Mouse (Mus musculus) adrenal gland, adult 8-10 months (tissue): ENCODE results near the gene Dusp3. TPM values are rescaled to one million over a fixed set of nuclear protein-coding genes. Genes with fewer than 3 reads are reported as not detected.

ENCODE experiments used
- DNase-seq: peaks from one replicate; pipeline ENCODE4 v3.0.0; 2022
- total RNA-seq, 4 experiments: library from RNA; stranded (reverse); gene quantifications; 2 replicates each; pipeline ENCODE4 v1.2.4; 2022

Gene Dusp3
- 100 to 1,000 TPM; 110 to 201 (median 145) TPM for total RNA-seq

DNA sequence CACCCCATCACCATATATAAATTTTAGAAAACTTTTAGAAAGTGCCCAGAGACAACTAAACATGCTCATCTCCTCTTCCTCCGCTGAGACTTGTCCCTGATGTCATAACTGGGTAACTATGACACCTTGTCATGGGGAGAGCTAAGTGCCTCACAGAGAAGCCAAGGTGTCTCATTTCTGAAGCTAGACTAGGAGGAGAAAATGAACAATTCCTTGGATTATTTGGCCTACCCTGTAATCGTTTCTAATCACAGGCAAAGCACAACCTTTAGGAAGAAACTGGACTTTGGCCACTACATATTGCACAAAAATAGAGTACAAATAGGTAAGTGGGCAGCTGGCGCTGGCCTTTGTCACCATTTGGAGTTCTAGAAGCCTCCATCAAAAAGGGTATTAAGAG is at the start of gene Dusp3:
Gene Dusp3 (minus strand): TSS at position 101 of the 400 bp plus-strand sequence.
- DNase-seq, result no peak

DNA sequence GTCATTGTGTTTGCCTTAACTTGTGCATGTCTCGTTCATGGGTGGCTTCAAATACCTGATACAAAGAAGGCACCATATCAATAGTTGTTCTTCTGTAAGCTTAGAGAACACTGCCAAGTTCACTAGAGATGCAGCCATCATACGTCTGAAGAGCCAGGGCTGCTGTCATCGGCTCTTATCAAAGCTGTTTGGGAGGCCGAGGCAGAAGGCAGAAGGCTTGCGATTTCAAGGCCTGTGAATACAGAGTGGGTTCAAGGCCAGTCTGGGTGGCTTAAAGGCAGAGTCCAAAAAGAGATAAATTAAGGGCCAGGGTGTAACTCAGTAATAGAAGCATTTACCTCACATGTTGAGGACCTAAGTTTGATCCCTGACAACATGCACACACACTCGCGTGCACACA is 49.5 kb upstream of the Dusp3 start:
- DNase-seq, result no peak

DNA sequence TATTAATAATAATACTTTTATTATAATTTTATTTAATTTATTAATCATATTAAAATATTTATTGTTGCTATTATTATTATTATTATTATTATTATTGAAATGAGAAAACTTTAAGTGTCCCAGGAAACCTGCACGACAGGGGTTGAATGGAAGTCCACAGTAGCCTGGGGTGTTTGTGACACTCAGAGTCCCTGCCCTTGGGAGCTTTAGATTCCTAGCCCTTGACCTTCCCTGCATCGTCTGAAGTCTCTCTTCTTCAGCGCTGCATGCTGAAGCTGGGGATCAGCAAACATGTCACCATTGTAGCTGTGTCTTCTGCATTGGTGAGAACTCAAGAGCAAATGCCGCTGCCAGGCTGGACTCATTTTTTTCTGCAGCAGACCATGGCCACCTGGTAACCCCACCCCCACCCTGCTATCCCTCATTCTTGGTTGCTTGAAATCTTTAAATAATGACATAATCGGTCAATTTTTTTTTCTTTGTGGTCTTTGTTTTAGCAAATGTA is 48.7 kb upstream of the Dusp3 start:
- no peak for DNase-seq

DNA sequence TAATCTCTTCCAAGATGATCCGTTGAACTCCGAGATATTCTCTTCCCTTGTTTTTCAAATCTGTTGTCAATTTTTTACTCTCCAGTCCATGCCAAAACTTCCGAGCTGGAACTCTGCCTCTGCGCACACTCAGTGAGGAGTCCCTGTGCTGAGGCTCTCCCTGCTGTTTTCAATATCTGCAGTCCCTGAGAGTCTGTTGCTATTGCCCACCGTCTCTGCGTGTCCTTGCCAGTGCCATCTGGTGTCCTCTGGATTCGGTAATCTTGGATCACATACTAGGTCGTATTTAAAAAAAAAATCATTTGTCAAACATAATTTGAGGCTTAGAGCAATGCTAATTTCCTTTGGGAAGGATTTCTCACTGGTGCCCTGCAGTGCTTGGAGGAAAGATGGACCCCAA is 48.1 kb upstream of the Dusp3 start:
- no peak for DNase-seq

DNA sequence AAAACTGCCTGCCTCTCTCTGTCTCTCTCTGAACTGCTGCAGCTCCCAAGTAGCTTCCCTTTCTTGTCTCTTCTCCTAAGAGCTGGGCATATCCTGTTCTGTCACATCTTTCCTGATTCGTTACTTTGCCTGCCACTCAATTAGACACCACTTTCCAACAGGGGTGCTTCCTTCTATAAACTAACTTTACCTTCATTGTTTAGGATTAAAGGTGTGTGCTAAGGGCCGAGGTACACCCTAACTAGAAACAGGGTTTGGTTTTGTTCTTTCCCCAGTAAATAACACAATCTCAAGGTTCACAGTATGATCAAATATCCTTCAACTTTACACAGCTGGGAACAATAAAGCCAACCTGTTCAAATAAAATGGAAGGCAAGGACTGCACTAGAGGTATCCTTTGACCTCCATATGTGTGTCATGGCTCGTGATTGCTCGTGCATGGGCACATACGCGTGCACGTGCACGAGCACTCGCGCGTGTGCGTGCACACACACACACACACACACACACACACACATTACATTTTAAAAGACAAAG is 46.3 kb upstream of the Dusp3 start:
- DNase-seq, result no peak

DNA sequence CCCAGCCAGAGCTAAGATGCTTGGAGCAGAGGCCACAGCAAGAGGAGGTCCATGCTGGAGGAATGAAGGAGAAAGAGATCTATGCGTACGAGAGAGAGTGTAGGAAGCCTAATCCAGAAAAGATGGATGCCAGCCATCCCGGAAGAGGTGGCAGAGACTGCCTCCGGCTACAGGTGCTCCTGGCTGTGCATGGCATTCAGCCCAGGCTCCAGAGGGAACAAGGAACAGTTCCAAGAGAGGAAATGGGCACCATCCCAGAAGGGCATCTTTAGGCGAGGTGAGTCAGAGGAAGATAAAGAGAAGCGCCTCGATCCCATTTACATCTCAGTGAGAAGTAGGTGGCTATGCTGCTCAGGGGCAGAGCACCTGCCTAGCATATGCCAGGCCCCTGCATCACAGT is 44.3 kb upstream of the Dusp3 start:
- no peak for DNase-seq

DNA sequence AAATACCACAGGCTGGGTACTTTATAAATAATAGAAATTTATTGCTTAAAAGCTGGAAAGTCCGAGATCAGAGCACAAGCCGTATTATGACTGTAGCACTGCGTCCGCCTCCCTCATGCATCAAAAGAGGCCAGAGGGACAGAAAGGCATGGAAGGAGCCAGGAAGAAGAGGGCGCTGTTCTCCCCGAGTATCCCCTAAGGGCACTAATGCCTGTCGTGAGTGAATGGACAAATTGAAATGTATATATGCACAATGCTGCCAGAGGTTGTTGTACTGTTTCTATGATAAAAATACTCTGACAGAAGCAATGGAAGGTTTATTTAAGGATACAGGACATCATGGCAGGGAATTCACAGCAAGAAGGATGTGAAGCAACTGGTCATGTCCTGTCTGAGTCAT is 43.2 kb upstream of the Dusp3 start:
- DNase-seq, result no peak

DNA sequence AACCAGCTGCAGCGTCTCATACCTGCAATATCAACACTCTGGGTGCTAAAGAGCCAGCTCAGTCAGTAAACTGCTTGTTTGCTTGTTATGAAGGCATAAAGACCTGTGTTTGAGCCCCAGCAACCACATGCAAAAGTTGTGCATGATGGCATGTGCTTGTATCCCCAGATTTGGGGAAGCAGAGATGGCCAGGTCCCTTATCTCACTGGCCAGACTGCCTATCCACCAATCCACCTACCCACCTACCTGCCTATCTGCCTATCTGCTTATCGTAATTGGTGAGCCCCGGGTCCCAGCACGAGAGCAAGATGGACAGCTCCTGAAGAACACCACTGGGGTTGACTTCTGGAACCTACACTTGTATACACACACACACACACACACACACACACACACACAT is 42.5 kb upstream of the Dusp3 start:
- DNase-seq, result no peak

DNA sequence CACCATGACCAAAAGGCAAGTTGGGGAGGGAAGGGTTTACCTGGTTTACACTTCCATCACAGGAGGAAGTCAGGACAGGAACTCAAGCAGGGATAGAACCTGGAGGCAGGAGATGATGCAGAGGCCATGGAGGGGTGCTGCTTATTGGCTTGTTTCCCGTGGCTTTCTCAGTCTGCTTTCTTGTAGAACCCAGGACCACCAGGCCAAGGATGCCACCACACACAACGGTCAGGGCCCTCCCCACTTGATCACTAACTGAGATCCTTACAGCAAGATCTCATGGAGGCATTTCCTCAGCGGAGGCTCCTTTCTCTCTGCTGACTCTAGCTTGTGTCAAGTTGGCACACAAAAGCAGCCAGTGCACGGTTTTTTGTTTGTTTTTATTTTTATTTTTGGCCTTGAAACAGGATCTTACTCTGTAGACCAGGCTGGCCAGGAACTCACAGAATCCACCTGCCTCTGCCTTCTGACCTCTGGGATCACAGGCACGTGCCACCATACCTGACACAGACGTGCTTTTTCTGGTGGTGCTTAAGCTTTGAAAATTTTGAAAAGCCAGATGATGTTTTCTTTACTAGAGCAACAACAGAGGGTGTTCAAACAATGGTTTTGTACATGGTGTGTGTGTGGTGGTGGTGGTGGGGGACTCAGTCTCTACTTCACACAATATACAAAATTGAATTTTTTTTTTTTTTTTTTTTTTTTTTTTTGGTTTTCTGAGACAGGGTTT is 41.4 kb upstream of the Dusp3 start, which contains the start of gene Mpp3:
Gene Mpp3 (minus strand): TSS at position 375 of the 730 bp plus-strand sequence.
- no peak for DNase-seq

DNA sequence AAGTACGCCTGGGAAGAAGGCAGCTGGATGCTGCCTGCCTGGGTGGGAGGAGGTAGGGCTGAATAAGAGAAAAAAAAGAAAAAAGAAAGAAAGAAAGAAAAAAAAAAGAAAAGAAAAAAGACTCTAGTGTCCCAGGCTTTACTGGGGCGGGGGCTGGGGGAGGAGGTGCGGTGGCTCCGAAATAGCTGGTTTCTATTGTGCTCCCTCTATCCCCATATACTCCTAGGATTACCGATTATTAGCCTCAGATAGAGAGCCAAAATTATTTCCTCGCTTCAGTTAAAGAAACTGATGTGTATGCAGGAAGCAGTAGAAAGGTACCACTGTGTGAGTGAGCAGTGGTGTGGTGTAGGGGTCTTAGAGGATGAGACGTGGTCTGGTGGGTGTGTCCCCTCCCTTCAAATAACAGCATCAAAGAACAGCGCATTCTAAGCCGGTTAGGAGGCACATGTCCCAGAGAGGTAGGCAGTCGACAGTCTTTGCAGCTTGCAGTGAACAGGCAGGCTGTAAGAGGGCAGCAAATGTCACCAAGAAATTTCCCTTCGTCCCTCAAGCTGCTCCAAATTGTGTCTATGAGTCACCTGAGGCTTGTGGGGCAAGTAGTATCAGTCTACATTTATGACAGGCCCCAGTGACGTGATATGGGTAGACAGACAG is 40.7 kb upstream of the Dusp3 start:
- DNase-seq, result no peak

DNA sequence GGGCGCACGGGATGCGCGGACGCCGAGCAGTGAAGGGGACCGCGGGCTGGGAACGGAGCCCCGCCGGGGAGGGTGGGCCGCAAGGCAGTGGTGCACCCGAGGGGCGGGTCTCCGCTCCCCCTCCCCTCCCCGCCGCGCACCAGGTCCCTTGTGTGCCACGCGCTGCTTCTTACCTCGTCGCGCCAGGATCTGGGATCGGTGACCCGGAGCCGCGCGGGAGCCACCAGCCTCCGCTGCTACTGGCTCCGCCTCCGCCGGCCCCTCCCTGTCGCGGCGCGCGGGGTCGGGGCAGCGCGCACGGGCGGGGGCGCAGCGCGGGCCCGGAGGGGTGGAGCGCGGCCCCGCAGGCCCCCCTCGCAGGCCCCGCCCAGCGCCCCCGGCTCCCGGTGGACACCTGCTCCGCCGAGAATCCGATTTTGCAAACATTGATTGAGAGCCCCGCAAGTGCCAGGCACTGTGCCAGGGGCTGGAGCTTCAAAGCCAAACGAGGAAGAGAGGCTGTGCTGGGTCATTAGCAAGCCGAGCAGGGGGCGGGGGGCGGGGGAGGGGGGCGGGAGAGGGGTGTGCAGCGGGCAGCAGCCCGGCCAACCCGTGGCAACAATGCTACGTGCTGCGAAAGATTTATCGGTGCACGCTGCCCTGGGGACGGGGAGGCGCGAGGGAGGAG is 40.0 kb upstream of the Dusp3 start:
- DNase-seq, result peak; percentile 77

DNA sequence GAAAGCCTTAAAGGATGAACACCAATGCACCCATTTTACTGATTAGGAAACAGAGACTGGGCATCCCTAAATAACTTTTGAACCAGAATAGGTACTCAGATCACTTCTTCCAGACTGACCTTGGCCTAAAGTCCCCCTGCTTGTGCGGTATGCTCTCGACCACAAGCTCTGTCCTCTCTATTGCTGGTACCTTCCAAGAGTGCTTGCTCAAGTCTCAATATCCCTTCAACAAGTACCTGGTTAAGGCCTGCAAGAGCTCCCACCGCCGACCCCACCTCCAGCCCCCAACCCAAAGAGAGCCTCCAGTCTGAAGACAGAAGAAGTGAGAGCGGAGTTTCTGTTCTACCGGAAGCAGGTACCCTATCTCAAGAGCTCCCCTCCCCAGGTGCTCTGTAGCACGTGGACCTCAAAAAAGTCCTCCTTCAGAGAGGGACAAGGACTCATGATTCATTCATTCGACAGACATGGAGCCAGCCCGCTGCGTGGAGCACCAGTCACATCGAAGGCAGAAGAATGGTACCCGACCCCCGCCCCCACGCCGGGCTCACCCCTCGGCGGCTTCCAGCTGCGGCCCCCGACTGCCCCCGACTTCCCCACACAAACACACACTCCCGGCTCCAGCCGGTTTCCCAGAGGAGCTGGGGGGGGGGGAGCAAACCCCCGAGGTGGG is 39.3 kb upstream of the Dusp3 start:
- no peak for DNase-seq

DNA sequence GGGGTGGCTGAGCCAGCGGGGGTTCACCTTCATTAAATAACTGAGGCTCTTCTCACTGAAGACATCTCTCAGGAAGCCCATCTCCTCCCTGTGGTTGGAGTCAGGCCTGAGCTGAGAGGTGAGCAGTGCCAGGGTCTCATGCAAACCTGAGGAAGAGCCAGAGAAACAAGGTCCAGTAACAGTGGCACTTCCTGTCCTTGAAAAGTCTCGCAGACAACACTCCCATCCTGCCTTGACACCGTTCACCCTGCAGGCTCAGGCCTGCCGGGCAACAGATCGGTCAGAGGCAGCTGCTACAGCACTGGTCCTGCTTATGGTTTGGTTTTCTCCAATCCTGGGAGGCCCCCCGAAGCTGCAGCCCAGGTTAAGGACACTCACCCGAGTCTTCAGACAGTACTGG is 38.5 kb upstream of the Dusp3 start:
- no peak for DNase-seq

DNA sequence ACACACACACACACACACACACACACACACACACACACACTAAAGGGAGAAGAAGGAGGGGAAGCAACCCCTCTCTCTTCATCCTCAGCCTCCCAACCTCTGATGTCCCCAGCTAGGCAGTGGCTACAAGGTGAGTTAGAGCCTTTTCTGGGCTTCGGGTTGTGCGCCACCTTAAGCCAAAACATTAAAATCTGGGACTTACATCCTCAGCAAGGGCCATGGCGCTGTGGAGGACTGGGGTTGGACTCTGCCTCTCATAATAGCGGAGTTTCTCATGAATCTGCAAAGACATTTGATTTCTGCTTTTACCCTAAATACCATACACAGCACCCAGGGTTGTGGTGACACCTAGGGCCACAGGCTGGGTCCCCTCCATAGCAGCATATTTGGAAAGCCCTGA is 38.1 kb upstream of the Dusp3 start:
- DNase-seq, result no peak

DNA sequence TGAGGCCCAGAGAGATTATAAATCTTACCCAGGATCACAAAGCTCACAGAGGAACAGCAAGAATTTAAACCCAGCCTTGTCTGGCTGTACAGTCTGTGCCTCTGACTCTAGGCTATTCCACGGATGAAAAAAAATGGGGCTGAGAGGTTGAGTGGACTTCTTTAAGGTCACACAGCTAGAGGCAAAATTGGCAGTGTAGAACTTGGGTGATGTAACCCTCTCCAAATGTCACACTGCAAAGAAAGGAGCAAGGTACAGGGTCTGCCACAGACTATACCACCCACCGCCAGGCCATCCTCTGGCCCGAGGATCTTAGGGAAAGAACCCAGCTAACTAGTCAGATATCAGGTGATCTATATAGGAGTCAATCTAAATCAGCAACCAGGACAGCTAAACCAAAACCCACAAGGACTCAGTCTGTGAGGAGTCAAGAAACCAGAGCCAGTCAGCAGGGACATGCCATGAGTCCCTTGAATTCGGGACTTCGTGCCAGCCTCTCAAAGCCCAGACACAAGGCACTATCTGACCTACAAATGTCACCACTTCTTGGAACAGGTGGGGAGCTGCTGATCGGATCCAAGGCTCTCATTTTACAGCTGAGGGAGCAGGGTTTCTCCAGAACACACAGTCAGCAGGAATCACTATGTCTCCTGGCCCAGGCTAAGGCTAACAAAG is 37.4 kb upstream of the Dusp3 start:
- DNase-seq, result no peak

DNA sequence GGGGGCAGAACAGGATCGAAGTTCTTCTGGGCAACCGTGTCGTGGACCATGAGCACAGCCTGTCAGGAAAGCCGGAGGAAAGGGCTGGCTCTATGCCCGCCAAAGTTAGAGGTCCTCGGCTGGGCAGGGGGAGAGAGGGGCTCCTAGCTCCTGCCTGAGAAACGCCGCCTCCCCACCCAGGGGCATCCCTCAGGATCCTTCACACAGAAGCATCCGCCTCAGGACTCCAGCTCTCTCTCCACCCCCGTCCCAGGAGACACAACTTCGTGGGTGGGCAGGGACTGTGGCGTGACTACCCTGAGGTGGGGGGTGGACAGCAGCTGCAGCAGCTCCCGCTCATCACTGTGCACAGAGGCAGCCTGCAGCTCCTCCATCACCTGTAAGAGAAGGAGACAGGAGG is 36.6 kb upstream of the Dusp3 start:
- DNase-seq, result no peak

DNA sequence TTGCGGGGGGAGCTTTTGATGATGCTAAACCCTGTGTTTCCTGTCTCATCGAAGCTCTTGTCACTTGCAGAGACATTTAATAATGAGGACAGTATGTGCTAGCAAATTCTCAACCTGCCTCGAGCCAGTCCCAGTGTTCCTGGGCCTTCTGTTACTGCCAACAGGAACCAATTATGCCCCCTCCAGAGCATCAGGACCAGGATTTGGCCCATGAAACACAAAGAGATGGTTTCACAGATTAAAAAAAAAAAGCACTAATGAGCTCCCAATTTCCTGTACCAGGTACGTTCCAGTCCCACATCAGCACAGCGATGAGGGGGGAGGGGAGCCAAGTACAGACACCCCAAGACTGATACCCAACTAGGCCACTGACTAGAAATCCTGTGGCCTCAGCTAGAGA is 34.4 kb upstream of the Dusp3 start:
- no peak for DNase-seq

DNA sequence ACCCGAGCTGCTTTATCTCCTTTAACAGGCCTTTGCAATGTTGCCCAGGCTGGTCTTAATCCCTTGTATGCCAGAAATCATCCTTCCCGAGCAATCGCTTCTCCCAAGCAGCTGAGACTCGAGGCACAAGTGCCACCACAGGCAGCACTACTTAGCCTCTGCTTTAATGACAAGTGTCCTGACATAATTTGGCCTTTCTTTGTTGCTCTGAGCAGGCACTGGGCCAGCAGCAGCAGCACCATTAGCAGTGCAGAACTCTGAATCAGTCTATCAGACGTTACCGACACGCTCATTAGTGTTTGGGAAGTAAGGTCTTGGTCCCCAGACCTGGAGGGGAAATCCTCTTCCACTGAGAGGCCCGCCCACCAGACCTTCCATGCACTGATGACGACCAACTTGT is 32.9 kb upstream of the Dusp3 start:
- DNase-seq, result no peak

DNA sequence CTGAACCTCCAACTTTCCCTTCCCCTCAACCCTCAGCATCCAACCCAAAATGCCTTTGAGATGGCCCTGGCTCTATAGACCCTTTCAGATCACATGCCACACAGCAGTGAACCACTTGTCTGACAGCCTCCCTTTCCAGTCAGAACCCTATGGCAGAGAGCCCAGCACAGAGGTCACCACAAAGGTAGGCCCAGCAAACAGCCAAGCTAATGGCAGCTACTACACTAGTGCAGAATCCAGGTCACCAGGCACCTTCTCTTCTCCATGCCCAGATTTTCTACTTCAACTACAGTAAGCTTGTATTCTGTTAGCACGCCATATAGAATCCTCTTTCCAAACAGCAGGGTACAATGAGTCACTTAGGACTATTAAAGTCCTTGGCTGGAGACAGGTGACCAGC is 29.3 kb upstream of the Dusp3 start:
- DNase-seq, result no peak

DNA sequence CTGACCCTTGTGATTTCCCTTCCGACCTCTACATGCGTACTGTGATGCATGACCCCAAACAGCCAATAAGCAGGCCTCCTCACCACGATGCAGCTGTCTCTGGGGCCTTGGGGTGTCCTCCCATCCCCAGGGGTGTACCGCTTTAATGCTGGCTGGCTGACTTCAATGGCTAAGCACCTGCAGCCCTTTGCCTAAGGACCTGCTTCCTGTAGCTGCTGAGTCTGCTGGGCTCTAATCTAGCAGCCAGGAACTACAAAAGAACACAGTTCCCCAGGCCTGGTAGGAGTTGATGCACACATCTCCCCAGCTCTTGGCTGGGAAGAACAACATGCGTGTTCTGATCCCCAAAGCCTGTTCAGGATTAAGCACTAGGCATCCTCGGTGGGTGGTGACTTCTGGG is 28.7 kb upstream of the Dusp3 start:
- DNase-seq, result no peak

DNA sequence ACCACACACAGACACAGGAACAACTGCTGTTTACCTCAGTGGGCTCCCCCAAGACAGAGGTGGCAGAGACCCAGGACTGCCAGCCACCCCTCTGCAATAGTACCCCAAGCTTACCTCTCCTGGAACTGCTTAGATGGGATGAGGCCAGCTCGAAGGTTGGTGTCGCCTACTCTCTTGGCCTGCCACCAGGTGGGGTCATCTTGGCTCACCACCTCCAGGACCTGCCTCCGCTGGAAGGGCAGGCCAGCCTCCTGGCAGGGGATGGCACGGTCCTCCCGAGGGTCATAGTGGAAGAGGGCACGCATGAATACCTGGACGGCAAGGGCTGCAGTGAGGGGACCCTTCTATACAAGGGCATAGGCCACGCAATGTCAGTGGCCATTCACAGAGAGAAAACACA is 26.4 kb upstream of the Dusp3 start:
- no peak for DNase-seq

DNA sequence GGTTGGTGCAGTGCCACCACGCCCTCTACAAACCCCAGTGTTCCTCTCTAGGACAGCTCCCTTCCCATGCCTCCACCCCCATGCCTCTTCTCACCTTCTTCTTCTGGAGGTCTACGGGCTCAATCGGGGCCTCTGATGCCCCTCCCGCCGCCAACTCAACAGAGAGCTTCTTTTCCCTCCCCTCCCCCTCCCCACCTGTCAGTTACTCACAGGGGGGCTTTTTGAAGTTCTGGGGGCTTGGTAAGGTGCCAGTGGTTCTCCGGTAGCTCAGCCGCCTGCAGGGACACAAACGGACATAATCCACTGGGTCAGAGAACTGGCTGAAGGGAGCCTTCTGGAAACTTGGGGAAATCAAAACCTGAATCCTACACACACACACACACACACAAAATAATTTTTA is 24.7 kb upstream of the Dusp3 start:
- DNase-seq, result no peak
